Mouse (Mus musculus): Measurements from ENCODE around the gene Ngly1.
"Not testable (repeated sequence)": the region's sequence is repeated elsewhere in the genome, so short reads cannot be mapped to it uniquely, and the experiment has no call there.

The Ngly1 gene

DNA sequence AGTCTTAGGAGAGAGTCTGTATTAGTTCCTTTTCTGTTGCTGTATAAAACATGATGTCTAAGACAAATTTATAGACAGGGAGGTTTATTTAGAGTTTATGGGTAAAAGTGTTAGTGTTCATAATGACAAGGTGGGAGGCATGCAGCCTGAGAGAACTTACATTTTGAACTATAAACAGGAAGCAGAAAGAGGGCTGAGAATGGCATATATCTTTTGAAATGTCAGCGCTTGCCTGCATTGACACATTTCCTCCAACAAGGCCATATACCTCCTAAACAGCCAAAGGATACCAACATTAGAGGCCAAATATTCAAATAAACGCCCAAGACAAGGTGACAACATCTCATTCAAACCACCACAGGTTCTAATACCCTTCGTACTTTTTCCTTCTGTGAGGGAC lies 12.8 kb downstream of the Ngly1 start:
- no peak for DNase-seq

DNA sequence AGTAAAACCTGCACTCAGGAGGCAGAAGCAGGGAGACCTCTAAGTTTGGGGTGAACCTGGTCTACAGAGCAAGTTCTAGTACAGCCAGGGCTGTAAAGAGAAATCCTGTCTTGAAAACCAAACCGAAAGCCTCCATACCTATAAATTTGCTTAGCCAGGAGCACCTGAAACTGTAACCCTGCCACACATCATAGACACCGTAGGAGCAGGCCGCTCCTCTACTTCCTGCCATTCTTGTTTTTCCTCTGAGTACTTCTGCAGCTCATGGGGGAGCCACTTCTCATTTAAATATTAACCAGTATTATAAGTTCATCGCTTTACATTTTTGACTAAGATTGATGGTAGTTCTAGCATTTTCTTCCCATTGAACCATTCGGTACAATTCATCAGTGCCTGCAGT lies 17.9 kb downstream of the Ngly1 start:
- no peak for DNase-seq

DNA sequence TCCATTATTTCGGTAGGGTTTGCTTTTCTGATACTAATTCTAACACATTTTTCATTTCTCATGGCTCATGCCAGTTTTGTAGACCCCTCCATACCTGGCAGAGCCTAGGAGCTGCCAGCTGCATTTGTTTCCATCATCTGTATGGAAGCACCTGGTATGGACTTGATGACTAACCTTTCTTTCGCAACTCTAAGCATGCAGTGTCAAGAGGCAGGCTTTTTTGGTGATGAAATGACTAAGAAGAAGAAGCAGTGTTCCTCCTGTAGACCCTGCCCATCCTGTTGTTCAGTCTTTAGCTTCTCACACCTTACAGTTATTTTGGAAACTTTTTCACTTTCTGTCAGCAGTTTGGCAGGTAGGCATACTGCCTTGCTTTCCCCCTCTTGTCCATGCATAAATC lies 20.7 kb downstream of the Ngly1 start:
- DNase-seq, result no peak

DNA sequence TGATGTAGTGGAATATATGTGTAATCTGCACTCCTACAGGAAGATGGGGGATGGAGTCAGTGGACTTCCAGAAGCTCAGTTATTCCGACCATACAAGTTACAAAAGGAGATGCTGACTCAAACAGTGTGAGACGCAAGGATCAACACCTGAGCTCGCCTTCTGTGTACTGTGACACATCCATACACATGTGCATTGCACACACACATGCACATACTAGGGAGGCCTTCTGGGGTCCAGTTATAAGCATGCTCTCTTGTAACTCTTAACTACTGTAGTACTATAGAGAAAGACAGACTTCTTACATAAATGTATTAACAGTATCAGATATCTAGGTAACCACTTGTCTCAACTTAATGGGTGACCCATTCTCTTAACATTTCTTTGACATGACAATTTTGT lies 24.6 kb downstream of the Ngly1 start:
- no peak for DNase-seq

DNA sequence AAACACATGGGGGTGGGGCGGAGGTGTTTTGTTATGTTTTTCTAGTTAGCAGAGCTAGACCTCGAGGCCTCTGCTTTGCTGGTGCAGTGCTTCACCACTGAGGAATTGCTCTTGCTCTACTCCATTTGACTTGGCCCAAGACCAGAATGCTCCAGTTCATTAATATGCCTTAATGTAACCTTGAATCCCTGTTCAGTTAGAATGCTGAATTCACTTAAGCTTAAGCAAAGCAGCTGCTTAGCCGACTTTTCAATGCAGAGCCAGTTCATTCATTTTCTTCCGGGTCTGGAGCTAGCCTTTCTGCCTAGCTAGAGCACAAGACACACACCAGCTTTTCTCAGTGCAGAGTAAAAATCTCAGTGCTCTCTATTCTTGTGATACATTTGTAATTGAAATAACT lies 30.1 kb downstream of the Ngly1 start:
- peak in 1 of 2 experiments; percentile 52 for DNase-seq

DNA sequence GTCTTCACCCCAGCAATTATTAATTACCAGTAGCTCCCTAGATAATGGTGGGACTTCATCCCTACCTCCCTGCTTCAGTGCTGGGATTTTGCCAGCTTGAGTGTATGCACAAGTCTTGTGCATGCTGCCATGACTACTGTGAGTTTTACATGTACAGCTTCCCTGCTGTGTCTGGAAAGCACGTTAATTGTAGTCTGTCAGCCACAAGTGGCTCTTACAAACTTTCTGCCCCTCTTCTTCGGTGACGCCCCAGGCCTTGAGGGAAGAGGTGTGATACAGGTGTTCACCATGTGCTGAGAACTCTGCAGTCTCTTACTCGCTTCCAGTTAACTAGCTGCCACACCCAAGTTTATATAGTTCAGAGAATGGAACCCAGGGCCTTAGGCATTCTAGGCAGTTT lies 34.9 kb downstream of the Ngly1 start:
- no peak for DNase-seq

DNA sequence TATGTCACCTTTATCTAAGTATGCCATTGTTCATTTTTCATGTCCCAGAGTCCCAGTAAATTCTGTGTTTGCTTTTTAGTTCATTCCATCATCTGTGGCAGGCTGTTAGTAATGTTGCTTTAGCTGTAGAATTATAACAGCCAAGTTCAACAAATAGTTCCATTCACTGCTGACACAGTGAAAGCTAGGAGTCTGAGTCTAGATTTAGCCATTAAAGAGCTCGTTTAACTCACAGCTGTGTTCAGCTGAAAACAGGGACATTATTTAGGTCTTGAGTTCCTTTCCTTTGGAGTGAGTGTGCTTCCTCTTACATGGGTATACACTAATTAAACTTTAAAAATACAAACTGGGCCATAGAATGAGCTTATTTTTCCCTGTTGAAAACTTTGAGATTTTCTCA lies 43.3 kb downstream of the Ngly1 start:
- no peak for DNase-seq

DNA sequence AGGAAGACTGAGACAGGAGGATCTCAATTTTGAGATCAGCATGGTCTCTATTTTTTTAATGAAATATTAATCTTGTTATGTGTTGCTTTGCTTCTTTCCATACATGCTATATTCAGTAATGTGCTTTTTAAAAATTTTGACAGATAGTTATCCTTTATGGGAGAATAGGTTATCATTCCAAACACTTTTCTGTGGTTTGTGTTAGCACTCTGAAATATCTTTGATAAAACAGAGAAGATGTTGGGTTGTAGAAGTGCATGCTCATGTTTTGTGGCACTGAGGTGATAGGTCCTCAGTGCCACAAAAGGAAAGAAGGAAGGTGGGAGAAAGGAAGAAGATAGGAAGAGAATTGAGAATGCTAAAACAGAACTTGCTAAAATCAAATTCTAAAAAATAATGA lies 43.9 kb downstream of the Ngly1 start:
- DNase-seq, result no peak

DNA sequence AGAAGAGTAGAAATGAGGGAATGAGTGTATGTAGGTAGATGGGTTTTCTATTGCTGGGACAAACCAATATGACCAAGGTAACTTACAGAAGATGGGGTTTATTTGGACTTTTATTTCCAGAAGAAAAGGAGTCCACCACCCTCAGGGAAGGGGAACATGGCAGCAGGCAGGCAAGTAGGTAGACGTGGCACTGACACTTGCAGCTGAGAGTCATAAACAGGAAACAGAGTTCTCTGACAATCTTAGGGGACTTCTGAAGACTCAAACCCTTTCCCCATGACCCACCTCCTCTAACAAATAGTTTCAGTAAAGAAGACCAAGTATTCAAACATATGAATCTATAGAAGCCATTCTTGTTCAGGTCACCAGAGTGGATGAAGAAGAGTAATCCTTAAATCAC lies 44.8 kb downstream of the Ngly1 start:
- DNase-seq, result no peak

DNA sequence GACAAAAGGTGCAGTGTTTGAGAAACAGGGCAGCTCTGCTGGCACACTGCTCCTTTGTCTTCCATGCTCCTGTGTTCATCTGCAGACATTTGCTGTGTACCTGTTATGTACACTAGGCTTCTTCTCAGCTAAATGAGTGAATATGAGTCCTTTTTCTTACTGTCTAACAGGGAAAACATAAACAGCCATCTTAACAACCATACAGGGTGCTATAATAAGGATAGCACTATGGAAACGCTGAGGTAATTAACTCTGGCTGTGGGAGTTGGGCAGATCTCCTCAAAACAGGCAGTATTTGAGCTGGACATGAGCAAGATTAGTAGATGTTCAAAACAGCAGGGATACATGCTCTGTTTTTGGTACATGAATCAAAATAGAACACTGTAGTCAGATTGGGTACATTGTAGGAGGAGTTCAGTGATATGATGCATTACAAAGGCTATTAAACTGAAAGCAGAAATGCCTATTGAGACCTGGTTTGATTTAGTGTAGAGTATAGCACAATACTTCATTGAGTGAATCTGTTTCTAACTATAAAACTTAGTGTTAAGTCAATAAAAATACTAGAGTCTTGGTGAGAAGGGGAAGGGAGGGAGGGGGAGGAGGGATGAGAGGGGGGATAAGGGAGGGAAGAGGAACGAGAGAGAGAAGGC lies 47.9 kb downstream of the Ngly1 start:
- DNase-seq, result no peak

DNA sequence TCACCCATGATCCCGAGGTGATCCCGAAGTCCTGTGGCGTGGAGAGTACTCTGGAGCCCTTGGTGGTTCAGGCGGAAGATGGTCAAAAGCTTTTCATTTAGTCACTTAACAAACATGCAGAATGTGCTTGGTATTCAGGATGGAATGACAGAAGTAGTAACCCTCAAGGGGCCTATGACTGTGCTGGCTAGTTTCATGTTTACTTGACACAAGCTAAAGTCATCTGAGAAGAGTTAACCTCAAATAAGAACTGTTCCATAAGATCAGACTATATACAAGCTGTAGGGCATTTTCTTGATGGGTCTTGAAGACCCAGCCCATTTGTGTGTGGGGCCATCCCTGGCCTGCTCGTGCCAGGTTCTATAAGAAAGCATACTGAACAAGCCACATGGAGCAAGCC lies 52.7 kb downstream of the Ngly1 start:
- DNase-seq, result no peak

DNA sequence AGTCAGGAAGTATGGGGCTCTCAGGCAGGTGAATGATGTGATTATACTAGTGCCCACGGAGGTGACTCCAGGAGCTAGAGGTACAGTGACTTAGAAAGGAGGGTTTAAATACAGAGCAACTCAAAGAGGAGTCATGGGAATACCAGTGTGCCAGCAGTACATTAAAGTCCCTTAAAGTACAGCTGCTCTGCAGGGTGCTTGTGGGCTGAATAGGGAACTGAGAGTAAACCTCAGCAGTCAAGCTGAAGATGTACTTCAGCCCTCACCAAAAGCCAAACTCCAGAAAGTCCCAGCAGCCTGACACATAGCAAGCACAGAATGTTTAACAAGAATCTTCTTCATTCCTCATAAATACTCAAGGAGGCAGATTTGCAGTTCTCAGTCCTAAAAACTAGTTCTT lies 53.6 kb downstream of the Ngly1 start:
- no peak for DNase-seq

DNA sequence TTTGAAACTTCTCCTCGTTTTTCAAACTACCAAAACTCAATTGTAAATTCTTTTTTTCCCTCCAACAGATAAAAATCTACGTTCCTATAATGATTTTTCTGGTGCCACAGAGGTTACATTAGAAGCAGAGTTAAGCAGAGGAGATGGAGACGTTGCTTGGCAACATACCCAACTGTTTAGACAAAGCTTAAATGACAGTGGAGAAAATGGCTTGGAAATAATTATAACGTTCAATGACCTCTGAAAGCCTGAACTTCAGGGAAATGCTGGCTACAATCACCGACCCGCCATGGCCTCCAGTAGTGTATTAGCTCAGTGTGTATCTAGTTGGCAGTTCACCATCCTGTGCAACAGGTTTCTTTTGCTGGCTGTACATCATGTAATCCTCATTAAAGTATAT lies 61.7 kb downstream of the Ngly1 start:
- DNase-seq, result no peak

DNA sequence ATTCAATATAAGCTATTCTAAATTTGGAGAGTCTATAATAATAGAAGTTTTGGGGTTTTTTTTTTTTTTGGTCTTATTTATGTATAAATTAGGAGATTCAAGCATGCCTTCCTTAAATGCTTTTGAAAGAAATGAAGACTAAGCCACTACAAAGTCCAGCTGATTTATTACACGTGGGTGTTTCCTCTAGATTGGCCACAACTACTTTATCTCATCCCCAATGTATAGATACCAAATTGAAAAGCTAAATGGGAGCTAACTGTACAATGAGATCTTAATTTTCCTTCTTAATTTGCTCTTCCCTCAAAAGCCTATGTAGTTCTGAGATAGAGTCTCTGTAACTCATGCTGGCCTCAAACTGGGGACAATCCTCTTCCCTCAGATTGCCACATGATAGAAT lies 63.5 kb downstream of the Ngly1 start:
- no peak for DNase-seq

DNA sequence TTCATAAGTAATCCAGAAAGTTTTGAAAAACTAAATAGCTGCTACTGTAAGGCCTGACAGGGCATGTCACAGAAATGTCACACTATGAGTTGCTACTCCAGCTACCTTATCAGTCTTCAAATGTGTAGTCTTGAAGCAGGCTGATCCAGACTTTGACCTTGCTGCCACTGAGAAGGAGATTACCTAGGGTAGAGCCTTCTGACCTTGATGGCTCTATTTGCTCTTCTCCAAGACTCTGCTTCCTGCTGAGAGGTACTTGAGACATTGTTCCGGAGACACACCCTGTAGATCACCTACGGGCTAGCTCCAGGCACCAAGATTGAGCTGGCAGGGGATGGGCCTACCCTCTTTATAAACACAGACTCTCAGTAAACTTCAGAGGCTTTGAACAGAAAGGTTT lies 64.0 kb downstream of the Ngly1 start:
- not testable (repeated sequence) for DNase-seq

DNA sequence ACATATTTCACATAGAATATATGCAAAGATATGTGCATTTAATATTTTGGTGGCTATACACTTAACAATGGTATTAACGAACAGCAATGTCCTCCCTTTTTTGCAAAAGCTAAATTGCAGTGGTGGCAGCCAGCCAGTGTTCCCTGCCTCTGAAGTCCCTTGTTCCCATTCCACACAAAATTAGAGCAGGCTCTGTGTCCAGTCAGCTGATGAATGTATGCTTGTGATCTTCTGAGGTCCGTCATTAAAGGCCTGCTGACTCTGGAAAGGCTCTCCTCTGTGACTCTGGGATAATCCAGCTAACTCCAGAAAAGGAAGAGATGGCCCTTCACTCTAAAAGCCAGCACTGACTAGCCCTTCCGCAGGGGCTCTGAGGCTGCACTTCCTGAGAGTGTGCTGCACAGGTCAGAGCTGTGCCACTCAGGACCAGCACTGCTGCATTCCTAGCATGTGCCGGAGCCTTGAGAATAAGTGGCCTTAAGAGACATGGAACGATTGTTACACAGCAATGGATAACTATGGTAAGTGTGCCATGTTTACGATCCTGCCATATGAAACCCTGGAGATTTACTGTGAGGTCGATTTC lies 64.9 kb downstream of the Ngly1 start:
- DNase-seq, result peak; percentile 38 to 50

DNA sequence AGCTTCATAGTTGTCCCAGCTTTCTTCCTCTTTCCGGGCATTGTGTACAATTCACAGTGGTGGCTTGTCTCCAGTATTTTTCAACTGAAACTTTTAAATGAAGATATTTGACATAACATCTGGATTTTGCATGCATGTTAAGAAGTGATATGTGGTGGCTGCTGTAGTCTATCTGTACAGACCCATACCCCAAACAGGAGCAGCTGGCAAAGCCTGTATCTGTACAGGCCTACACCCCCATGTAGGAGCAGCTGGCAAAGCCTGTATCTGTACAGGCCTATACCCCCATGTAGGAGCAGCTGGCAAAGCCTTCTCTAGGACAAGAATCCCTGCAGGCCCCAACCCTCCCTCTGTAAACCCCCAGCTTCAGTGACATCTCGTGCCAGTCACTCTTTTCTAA lies 65.8 kb downstream of the Ngly1 start:
- DNase-seq, result no peak

DNA sequence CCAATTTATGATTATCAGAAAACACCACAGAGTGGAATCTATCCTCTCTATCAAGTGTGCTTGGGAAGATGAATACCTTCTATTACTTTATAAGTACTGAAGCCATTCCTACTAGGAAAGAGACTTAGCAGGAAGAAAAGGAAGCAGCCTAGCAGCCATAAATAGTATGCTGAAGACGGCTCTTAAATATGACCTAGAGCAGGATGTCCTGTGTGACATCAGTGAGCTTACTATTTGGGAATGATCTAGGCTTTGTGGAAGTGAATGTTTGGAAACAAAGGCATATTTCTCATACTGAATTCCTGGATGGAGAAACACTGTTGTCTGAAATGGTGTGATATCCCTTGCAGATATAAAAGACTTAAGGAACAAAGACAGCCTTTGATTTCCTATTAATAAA lies 67.6 kb downstream of the Ngly1 start:
- no peak for DNase-seq

DNA sequence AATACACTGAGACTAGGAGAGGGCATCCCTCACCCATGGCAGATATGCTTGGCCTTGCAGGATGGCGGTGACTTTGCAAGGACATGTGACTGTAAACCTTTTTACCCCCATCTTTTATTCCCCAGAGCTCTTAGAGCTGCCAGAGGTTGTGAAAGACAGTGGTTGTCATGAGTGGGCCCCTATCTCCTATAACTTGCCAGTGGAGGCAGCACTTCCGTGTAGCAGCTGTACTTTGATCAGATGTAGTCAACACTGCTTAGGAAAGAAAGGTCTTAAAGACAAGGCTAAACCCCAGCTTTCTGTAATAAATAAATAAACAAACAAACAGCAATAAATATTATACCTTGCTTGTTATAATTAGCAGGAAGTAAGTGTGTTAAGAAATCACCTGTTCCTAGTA lies 70.7 kb downstream of the Ngly1 start:
- no peak for DNase-seq

DNA sequence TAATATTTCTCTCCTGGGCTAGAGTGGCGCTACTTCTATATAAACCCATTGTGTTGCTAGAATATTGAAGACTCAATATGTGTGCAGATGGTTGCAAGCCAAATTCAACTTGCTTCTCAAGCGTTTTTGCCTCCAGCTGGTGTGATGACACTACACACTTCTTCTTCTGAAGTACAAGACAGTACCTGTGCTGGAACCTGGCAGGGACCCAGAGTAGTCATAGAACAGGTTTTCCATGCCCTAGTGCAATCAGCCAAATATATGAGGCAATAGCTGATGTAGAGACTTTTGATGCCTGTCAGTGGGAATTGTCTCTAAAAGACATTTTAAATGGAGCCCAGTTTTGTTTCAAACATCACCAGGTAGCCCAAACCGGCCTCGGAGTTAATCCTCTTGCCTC lies 75.3 kb downstream of the Ngly1 start:
- no peak for DNase-seq

DNA sequence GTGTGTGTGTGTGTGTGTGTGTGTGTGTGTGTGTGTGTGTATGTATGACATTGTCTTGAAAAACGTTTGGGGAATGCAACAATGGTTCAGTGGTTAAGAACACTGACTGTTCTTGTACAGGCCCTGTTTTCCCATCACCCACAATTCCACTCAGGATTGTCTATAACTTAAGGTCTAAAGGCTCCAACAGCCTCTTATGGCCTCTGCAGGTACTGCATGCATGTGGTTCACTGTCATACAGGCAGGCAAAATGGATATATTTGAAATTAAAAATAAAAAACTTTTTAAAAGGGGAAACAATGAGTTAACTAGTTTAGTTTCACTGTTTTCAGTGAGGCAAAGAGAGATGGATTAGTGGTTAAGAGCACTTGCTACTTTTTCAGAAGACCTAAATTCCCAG lies 76.1 kb downstream of the Ngly1 start:
- DNase-seq, result no peak

DNA sequence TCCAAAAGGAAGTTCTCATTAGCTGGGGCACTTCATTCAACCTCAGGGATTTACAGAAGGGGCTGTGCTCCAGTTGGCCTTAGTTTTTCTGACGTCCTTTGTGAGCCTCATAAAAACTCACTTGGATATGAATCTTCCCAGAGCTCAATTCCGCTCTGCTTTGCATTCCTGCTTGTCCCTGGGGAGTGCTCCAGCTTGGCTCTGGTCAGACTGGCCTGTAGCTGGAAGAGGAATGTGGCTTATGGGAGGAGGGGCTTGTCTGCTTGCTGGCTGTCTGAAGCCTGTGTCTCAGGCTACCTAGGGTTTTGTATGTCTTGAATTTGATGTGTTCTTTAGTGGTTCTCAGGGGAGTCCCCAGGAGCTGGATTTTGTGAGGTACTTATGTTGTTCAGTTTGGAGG lies 79.5 kb downstream of the Ngly1 start:
- peak; percentile 70 to 80 for DNase-seq

DNA sequence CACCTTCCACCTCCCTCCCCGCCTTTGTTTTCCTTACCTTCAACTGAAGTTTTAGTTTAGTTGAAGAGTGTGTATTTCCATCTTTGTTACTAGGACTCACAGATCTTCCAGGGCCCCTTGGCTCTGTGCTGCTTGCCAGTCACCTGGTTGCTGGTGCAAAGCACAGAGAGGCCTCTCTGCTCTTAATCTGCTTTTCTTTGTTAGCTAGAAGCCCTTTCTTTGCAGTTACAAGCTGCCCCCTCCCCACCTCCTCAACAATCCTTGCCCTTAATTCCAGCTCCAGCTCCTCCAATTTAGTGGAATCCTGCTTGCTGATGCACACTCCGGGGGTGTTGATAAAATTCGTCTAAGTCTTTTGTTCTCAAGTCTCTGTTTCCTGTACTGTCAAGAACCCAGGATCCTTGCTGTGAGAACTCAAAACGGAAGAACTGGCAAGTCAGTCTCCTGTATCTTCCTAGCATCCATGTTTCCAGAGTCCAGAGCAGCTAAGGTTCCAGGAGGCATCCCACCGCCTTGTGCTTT lies 79.9 kb downstream of the Ngly1 start:
- DNase-seq, result no peak

DNA sequence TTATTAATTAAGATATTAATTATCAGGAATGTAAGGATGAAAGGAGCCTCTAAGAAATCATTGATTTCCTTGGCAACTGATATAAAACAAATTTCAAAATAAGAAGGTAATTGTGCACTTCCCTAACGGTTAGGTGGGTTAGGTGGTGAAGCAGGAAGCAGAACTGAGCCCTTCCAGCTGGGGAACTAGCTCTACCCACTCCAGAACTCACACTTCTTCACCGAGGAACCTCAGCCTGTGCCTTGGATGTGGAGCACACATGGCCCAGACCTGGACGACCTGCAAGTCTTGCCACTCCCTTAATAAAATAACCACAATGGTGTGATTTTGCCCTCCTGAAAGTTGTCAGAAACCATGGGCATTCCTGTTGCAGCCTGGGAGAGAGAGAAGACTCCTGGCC lies 80.7 kb downstream of the Ngly1 start:
- no peak for DNase-seq

DNA sequence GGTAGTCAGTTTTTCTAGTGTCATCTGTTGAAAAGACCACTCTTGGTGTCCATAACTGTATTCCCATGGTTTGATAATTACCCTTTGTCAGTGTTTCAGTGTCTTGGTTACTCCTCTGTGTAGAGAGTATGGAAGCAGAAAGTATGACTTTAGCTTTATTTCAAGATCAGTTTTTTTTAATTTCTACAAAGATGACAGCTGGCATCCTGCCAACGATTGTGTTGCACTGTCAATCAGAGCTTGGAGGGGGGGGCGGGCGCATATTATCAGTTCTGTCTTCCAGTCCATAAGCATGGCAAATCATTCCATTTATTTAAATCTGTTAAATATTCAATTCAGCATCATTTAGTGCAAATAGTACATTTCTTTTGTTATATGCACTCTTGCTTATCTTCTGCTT lies 85.2 kb downstream of the Ngly1 start:
- no peak for DNase-seq
